Mouse (Mus musculus): ENCODE measurements around the gene Zfp146.

DNA sequence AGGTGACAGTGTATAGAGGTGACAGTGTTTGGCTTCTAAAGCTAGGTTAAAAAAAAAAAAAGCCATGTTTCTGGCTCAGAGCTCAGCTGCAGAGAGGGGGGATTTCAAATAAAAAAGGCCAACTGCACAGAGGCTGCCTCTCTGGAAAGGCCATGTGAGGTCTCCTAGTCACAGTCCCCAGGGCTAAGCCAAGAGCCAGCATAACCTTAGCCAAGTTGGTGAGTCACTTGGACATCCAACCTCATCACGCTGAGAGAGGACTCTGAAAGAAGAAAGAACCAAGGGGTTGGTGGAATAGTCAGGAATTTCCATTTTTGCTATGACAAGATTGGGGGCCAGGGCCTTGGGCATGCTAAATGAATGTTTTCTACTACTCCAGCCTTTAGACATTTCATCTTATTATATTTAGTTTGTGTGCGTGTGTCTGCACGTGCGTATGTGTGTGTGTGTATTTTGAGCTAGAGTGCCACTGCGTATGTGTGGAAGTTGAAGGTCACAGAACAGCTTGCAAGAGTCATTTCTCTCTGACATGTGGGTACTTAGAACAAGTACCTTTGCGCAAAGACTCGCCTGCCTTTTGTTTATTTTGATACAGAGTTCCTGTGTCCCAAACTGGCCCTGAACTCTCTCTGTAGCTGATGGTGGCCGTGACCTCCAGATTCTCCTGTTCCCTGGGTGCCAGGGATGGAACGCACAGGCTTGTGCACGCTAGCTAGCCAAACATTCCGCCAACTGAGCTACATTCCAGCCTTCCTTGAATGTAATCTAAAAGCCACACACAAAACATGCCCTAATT, 33.5 kb upstream of the Zfp146 start:
- TF ChIP-seq GATA1 (IDR thresholded peaks at IDR 0.05; ENCODE audit: borderline replicate concordance, low read length) (no peak), FLI1 (IDR thresholded peaks at IDR 0.05; ENCODE audit: low read length) (no peak)

All from megakaryocyte, embryonic 14.5 days (primary cell).